Mouse (Mus musculus) embryonic facial prominence, embryonic 11.5 days (tissue): Measurements from ENCODE around the gene Tnrc6b. TPM values are rescaled to one million over a fixed set of nuclear protein-coding genes. Genes with fewer than 3 reads are reported as not detected.

Experiments
- ATAC-seq: fragments of 200-750 bp; cut with Nextera tagmentation; replicated peaks from 2 replicates; pipeline ENCODE4 v1.8.0; 2017; ENCODE audit warnings: low read depth; ENCODE audit not compliant: insufficient number of reproducible peaks, low FRiP score, low TSS enrichment
- DNase-seq: peaks from one replicate; pipeline ENCODE4 v3.0.0-alpha.2; 2015; ENCODE audit warnings: low spot score
- H3K27ac ChIP-seq: fragments of 300-500 bp; sonication (generic); replicated peaks from 2 replicates; pipeline ENCODE4 v1.5.1; 2014; ENCODE audit warnings: mild to moderate bottlenecking, low read depth, low read length, control low read depth
- H3K27me3 ChIP-seq: fragments of 300-500 bp; sonication (generic); 2 replicates; pipeline ENCODE4 v1.6.1; 2014; ENCODE audit warnings: mild to moderate bottlenecking, low read length, moderate library complexity, mixed read lengths; ENCODE audit not compliant: control insufficient read depth, insufficient read depth
- H3K36me3 ChIP-seq: fragments of 300-500 bp; sonication (generic); replicated peaks from 2 replicates; pipeline ENCODE4 v1.6.1; 2014; ENCODE audit warnings: low read depth, mild to moderate bottlenecking, low read length, moderate library complexity, mixed read lengths; ENCODE audit not compliant: control insufficient read depth, insufficient read depth
- H3K4me1 ChIP-seq: fragments of 300-500 bp; sonication (generic); 2 replicates; pipeline ENCODE4 v1.6.1; 2014; ENCODE audit warnings: low read length, mixed read lengths; ENCODE audit not compliant: control insufficient read depth, insufficient read depth
- H3K4me2 ChIP-seq: fragments of 300-500 bp; sonication (generic); 2 replicates; pipeline ENCODE4 v1.6.1; 2014; ENCODE audit warnings: low read depth, mild to moderate bottlenecking, control low read depth, low read length, moderate library complexity
- H3K4me3 ChIP-seq: fragments of 300-500 bp; sonication (generic); 2 replicates; pipeline ENCODE4 v1.5.1; 2014; ENCODE audit warnings: low read depth, low read length, control low read depth
- H3K9ac ChIP-seq: fragments of 300-500 bp; sonication (generic); replicated peaks from 2 replicates; pipeline ENCODE4 v1.6.1; 2014; ENCODE audit warnings: mild to moderate bottlenecking, control low read depth, low read length
- H3K9me3 ChIP-seq: fragments of 300-500 bp; sonication (generic); replicated peaks from 2 replicates; pipeline ENCODE4 v1.6.1; 2016; ENCODE audit warnings: mild to moderate bottlenecking, low read length, inconsistent platforms, mixed read lengths; ENCODE audit not compliant: control insufficient read depth
- WGBS: fragments of 180-500 bp; shearing (Covaris S2); extraction: QIAGEN DNeasy Blood & Tissue Kit; methylation state at CpG from one replicate; pipeline ENCODE4 v1.1.7; 2014; 5-methylcytosine and 5-hydroxymethylcytosine counted together
- polyA plus RNA-seq: library from polyadenylated mRNA; unstranded; fragments of >200 nt; fragmentation: Nextera tagmentation; extraction: Ambion mirVana; gene quantifications from 2 replicates; pipeline ENCODE4 v1.2.1, GENCODE M21; 2014

Gene Tnrc6b
- polyA plus RNA-seq, 1 experiment from 2014 or later, result 11.5 TPM

DNA sequence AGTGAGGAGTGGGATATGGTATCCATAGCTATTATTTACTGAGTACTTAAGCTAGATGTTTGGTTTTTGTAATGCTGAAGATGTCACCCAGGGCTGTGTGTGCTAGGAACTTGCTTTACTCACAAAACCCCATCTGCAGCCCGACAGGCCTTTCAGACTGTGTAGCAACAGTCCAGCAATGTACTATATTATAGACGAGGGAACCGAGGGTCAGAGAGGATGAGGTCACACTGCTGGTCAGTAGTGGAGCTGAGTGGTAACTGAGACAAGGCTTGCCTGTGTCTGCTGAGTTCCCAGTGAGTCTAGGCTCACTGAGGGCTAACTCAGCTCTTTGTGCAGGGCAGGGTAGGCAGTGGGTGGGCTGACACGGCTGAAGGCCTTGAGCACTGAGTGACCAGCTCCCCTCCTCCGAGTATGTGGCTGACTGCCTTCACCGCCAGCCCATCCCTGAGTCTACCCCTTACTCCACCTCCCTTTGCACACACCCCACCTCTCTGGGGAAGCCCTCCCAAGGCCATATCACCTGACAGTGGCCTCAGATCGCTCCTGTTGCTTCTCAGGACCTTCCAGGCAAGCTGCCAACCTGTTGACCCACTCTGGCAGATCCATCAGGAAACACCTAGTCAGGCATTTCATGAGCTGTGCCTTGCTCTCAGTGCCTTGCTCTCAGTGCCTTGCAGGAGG lies 30.6 kb upstream of the Tnrc6b start:
- Histone ChIP-seq H3K9me3 (no peaks in the 10 kb centered on the region), H3K9ac (no peak overlapping the region), H3K4me1 (no peaks in the 10 kb centered on the region; the same call in 1 of the 2 replicates), H3K27me3 (no peaks in the 10 kb centered on the region; the same call in 1 of the 2 replicates), H3K4me3 (no peak overlapping the region), H3K27ac (no peak overlapping the region), H3K4me2 (no peak overlapping the region), H3K36me3 (no peaks in the 10 kb centered on the region)
- WGBS, result 40% methylated on average over 7 of the region's 7 CpGs
- no peak for DNase-seq
- ATAC-seq, result no peak

GRCm38 (mm10) chr15:80681466-80681881 lies 29.6 kb upstream of the Tnrc6b start:
- DNase-seq (no peak), ATAC-seq (no peak)
- H3K4me2 ChIP-seq, result no peak overlapping the region
- no peaks in the 10 kb centered on the region for H3K9me3 ChIP-seq
- no peak overlapping the region for H3K9ac ChIP-seq
- no peaks in the 10 kb centered on the region for H3K36me3 ChIP-seq
- H3K4me1 ChIP-seq, result no peaks in the 10 kb centered on the region; the same call in 1 of the 2 replicates
- H3K4me3 ChIP-seq, result no peak overlapping the region
- H3K27me3 ChIP-seq, result no peaks in the 10 kb centered on the region
- H3K27ac ChIP-seq, result no peak overlapping the region
- 76% methylated on average over 4 of the region's 4 CpGs for WGBS

DNA sequence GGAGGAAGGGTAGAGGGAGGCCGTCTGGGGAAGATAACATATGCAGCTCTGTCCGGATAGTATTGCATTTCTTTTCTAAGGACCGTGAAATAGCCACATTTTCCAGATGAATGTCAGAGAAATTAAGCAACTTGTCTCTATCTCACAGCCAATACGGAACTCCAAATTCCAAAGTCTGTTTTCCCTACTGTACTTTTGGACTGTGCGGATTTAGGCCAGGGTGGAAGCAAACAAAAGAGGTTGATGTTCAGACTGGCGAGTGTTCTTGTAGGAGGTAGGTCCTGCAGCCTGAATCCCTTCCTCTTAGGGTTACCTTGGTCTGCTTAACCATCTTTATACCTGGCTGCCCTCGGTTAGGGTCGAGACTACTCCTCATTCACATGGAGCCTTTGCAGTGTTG lies 28.8 kb upstream of the Tnrc6b start:
- no peak for DNase-seq
- Histone ChIP-seq H3K4me1 (no peaks in the 10 kb centered on the region; the same call in 1 of the 2 replicates), H3K27ac (no peak overlapping the region), H3K4me2 (no peak overlapping the region), H3K27me3 (no peaks in the 10 kb centered on the region), H3K9me3 (no peaks in the 10 kb centered on the region), H3K9ac (no peak overlapping the region), H3K36me3 (no peaks in the 10 kb centered on the region), H3K4me3 (no peak overlapping the region)
- no peak for ATAC-seq
- 82% methylated on average over 8 of the region's 8 CpGs for WGBS

DNA sequence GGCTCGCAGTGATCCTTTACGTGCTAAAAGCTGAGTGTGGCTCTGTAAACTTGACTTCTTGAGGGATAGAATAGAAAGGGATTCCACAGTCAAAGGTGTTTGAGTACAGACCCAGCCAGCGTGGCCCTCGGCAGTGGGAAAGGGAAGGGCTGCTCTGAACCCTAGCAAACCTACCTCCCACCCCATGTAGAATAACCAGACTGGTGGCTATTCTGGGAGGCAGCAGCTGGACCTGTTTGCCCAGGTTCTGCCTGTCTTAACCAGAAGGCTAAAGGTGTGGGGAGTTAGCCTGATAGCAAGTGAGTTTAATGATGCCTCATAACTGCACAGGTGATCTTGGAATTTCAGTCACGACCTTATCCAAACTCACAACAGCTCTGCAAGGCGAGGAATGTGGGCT lies 28.0 kb upstream of the Tnrc6b start:
- DNase-seq, result no peak
- Histone ChIP-seq H3K4me3 (no peak overlapping the region), H3K36me3 (no peaks in the 10 kb centered on the region), H3K9me3 (no peaks in the 10 kb centered on the region), H3K27me3 (no peaks in the 10 kb centered on the region), H3K9ac (no peak overlapping the region), H3K27ac (no peak overlapping the region), H3K4me1 (no peaks in the 10 kb centered on the region; the same call in 1 of the 2 replicates), H3K4me2 (no peak overlapping the region)
- ATAC-seq, result no peak
- WGBS, result 73% methylated on average over 6 of the region's 6 CpGs

DNA sequence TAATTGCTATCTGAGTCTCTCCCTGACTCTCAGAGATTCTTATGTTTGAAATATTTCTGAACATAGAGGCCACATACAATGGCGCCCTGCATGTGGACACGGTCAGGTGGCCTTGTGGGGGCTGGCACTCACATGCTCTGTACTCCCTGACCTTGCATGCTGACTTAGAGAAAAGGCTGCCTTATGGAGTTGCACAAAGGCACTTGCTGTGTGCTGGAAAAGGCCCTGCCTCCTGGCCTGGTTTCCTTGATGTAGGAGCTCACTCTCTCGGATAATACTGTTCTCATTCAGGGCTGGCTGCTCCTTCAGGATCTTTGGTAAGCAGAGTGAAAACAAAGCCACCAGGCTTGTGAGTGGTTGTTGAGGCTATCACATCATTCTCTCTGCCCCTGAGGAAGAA lies 27.1 kb upstream of the Tnrc6b start:
- Histone ChIP-seq H3K9me3 (no peaks in the 10 kb centered on the region), H3K4me3 (no peak overlapping the region), H3K36me3 (no peaks in the 10 kb centered on the region), H3K4me2 (no peak overlapping the region), H3K27me3 (no peaks in the 10 kb centered on the region), H3K27ac (0 out of 2 replicates have a peak overlapping the region, but pooled peaks have one; percentile 13), H3K9ac (no peak overlapping the region), H3K4me1 (no peaks in the 10 kb centered on the region; the same call in 1 of the 2 replicates)
- DNase-seq, result no peak
- 49% methylated on average over 3 of the region's 3 CpGs for WGBS
- ATAC-seq, result no peak

- no peak overlapping the region for H3K4me2 ChIP-seq
- peak; percentile 51; the same call in 1 of the 2 replicates for ATAC-seq
- no peak overlapping the region for H3K4me3 ChIP-seq
- no peak overlapping the region for H3K27ac ChIP-seq
- no peaks in the 10 kb centered on the region for H3K27me3 ChIP-seq
- H3K4me1 ChIP-seq, result no peaks in the 10 kb centered on the region; the same call in 1 of the 2 replicates
- DNase-seq, result no peak
- no peaks in the 10 kb centered on the region for H3K36me3 ChIP-seq
- WGBS, result 13% methylated on average over 8 of the region's 8 CpGs
- H3K9me3 ChIP-seq, result no peaks in the 10 kb centered on the region
- no peak overlapping the region; the same call in 1 of the 2 replicates for H3K9ac ChIP-seq
Measured at GRCm38 (mm10) chr15:80684786-80685602, 26.1 kb upstream of the Tnrc6b start.

DNA sequence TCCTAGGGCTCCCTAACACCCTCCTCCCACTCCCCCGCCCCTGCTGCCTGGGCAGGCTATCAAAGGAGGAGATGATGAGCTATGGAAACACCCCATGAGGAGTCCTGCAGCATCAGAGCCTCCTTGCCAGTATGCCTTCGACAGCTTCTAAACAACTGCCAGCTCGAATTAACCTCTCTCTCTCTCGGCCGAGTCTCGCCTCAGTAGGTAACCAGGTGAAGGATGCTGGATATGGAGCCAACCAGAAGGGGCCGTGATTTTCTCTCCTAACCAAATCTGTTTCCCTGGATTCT lies 25.6 kb upstream of the Tnrc6b start:
- no peak for ATAC-seq
- H3K27ac ChIP-seq, result no peak overlapping the region

GRCm38 (mm10) chr15:80688536-80688935 lies 22.6 kb upstream of the Tnrc6b start:
- WGBS, result 75% methylated on average over 7 of the region's 7 CpGs
- Histone ChIP-seq H3K27me3 (no peaks in the 10 kb centered on the region), H3K4me3 (no peak overlapping the region), H3K4me2 (no peak overlapping the region), H3K27ac (no peak overlapping the region), H3K9ac (no peak overlapping the region), H3K36me3 (no peaks in the 10 kb centered on the region), H3K9me3 (no peaks in the 10 kb centered on the region), H3K4me1 (no peaks in the 10 kb centered on the region; the same call in 1 of the 2 replicates)
- ATAC-seq, result no peak
- no peak for DNase-seq

More for the DNA sequence above, 25.6 kb upstream of the Tnrc6b start:
- no peaks in the 10 kb centered on the region for H3K27me3 ChIP-seq
- H3K9ac ChIP-seq, result no peak overlapping the region; the same call in 1 of the 2 replicates
- 30% methylated on average over 7 of the region's 7 CpGs for WGBS
- H3K4me2 ChIP-seq, result no peak overlapping the region
- no peaks in the 10 kb centered on the region for H3K9me3 ChIP-seq
- no peak for DNase-seq
- no peaks in the 10 kb centered on the region for H3K36me3 ChIP-seq
- H3K4me3 ChIP-seq, result no peak overlapping the region
- H3K4me1 ChIP-seq, result no peaks in the 10 kb centered on the region; the same call in 1 of the 2 replicates
